Mouse (Mus musculus) right cerebral cortex, postnatal 25 days (tissue): ENCODE results near the gene Six5.

Experiments
- DNase-seq: peaks from one replicate; pipeline ENCODE4 v3.0.0; 2022

The Six5 gene

DNA sequence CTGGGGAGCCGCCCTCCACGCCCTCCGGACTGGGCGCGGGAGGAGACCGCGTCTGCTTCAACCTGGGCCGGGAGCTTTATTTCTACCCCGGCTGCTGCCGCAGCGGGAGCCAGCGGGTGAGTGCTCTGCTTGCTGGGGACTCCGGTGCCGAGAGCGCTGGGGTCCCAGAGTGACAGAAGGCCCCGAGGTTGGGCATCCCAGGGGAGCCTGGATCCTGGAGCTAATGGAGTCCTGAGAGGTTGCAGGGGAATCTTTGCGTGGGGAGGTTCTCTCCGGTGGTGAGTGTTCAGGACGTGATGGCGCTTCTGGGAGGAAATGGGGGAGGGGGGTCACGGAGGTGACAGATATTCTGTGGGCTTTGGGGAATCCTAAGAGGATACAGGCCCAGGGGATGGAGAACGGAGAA, 17.8 kb upstream of the Six5 start:
- no peak for DNase-seq

DNA sequence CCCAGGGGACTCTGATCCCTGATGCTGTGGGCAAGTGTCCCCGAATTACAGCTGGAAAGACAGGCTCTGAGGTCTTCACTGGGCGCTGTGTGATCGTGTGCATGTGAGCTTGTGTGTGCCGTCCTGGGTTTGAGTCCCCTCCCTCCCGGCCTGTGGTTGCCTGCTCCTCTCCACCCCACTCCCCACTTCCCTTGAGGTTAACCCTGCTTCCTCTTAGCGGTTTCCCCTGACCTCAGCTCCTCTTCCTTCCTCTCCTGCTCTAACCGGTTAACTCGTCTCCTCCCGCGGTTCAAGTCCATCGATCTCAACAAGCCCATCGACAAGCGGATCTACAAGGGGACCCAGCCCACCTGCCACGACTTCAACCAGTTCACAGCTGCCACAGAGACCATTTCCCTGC, 16.6 kb upstream of the Six5 start:
- no peak for DNase-seq

- no peak for DNase-seq
These were observed 15.7 kb upstream of the Six5 start for GRCm38 (mm10) chr7:19078732-19079131.

GRCm38 (mm10) chr7:19080451-19080950, 13.9 kb upstream of the Six5 start:
- DNase-seq, result no peak

DNA sequence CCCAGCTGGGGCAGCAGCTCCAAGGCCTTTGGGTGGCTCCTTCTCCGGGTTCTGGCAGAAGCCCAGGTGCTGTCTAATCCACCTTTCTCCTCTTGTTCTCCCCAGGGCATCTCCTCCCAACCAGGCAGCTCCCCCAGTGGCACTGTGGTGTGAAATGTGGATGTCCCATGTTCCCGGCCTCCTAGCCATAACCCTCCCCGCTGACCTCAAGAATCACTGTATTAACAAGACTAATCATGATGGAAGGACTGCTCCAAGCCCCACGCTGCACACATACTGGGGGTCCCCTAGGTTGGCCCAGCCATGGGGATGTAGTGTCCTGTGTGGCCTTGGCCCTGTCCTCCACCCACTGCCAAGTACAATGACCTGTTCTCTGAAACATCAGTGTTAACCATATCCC, 12.2 kb upstream of the Six5 start:
- no peak for DNase-seq

- DNase-seq, result no peak
These were observed 11.3 kb upstream of the Six5 start for GRCm38 (mm10) chr7:19083096-19083495.

GRCm38 (mm10) chr7:19083701-19084100, 10.7 kb upstream of the Six5 start, which contains the start of gene Dmpk:
Gene Dmpk (plus strand): TSS chr7:19083849.
- DNase-seq, result no peak

- DNase-seq, result no peak
These were observed 10.1 kb upstream of the Six5 start for GRCm38 (mm10) chr7:19084277-19084771.

DNA sequence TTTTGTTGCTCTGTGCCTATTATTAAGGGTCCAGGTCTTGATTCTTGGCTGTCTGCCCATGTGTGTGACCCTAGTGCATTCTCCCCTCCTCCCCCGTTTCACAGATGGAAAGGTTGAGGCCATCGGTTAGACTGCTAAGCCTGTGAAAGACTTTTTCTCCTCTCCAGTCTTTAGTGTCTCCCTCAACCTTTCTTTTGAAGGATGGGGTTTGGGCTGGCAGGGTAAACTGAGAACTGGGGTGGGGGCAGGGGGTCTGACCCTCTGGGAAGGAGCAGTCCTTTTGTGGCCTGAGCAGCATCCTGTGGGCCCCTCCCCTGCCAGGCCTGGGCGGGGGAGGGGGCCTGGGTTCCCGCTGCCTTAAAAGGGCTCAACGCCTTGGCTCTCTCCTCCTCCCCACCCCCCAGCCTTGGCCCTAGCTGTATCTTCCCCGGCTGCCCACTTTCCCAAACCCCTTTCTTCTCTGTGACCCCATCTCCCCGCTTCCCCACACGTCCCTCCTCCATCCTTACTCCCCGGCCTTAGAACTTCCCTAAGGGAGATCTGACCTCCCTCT, 9.4 kb upstream of the Six5 start:
- DNase-seq, result no peak

DNA sequence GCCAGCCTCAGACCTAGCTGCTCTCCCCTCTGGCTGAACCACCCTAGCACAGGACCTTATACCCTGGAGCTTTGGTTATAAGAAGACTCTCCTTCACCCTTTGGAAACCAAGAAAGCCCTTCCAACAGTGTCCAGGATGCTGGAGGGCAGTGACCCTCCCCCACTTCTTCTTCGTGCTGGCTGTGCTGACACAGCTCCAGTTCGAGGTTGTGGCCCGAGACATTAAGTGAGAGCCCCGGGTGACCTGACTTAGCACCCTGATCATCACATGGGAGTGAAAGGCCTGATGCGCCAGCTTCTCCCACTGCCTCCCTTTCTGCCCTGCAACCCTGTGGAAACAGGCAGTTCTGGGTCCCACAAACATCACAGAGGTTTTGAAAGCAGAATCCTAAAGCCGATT, 8.9 kb upstream of the Six5 start:
- no peak for DNase-seq

GRCm38 (mm10) chr7:19086042-19086441, 8.4 kb upstream of the Six5 start:
- DNase-seq, result no peak

GRCm38 (mm10) chr7:19086760-19087159, 7.6 kb upstream of the Six5 start:
- no peak for DNase-seq

DNA sequence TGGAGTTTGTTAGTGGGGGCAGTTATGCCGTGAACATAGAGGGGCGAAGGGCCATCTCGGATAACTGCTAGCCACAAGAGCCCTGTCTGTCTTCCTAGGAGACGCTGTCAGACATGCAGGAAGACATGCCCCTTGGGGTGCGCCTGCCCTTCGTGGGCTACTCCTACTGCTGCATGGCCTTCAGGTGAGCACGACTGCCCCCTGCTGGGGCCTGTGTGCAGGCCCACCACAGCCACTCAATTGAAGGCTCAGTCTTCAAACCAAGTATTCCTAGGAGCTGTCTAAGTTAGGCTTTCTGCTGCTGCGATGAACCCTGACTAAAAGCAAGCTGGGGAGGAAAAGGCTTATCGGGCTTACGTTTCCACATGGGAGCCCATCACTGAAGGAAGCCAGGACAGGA, 5.6 kb upstream of the Six5 start:
- DNase-seq, result peak; percentile 48

DNA sequence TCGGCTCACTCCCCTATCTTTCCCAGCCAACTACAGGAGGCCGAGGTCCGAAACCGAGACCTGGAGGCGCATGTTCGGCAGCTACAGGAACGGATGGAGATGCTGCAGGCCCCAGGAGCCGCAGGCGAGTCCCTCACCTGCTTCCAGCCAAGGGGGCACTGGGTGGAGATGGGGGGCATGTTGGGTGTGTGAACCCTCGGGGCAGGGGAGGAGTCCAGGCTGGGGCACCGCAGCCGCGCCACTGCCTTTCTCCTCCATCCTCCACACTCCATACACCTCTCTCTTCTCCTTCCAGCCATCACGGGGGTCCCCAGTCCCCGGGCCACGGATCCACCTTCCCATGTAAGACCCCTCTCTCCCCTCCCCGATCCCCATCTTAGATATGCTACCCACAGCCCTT, 2.5 kb upstream of the Six5 start:
- no peak for DNase-seq

- no peak for DNase-seq
These were observed 1.8 kb upstream of the Six5 start for GRCm38 (mm10) chr7:19092381-19093173.

DNA sequence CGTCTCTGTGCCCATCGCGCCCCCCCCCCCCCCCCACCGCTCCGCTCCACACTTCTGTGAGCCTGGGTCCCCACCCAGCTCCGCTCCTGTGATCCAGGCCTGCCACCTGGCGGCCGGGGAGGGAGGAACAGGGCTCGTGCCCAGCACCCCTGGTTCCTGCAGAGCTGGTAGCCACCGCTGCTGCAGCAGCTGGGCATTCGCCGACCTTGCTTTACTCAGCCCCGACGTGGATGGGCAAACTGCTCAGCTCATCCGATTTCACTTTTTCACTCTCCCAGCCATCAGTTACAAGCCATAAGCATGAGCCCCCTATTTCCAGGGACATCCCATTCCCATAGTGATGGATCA, 1.2 kb upstream of the Six5 start:
- peak; percentile 61 for DNase-seq

- DNase-seq, result peak; percentile 79
These were observed 633 bp upstream of the Six5 start for GRCm38 (mm10) chr7:19093537-19094385.

DNA sequence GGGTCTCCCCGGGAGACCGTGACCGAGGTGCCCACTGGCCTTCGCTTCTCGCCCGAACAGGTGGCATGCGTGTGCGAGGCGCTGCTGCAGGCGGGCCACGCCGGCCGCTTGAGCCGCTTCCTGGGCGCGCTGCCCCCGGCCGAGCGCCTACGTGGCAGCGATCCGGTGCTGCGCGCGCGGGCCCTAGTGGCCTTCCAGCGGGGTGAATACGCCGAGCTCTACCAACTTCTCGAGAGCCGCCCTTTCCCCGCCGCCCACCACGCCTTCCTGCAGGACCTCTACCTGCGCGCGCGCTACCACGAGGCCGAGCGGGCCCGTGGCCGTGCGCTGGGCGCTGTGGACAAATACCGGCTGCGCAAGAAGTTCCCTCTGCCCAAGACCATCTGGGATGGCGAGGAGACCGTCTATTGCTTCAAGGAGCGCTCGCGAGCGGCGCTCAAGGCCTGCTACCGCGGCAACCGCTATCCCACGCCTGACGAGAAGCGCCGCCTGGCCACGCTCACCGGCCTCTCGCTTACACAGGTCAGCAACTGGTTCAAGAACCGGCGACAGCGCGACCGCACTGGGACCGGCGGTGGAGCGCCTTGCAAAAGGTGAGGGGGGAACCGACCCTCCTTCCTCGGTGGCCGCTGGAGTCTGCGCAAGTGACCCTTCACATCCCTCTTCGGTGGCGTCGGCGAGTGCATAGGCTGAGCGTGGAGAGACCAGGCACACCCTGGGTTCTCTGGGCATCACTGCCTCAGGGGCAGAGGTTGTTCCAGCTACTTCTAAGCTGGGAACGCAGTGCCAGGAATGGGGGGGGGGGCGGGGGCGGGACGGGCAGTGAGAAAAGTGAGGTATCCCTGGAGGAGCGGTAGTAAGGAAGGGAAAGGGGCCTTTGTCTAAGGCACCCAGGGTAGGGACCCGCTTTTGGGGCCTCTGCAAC, 694 bp downstream of the Six5 start:
- peak; percentile 48 for DNase-seq

- no peak for DNase-seq
These were observed 1.3 kb downstream of the Six5 start for GRCm38 (mm10) chr7:19095751-19096110.

DNA sequence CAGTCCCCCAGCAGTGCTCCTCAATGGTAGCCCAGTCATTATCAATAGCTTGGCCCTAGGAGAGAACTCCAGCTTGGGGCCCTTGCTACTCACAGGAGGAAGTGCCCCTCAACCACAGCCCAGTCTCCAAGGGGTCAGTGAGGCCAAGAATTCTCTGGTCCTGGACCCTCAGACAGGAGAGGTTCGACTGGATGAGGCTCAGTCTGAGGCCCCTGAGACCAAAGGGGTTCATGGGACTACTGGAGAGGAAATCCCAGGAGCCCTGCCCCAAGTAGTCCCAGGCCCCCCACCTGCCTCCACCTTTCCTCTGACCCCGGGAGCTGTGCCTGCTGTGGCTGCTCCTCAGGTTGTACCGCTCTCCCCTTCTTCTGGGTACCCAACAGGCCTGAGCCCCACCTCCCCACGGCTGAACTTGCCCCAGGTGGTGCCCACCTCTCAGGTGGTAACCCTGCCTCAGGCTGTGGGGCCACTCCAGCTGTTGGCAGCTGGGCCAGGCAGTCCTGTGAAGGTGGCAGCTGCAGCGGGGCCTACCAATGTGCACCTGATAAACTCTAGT, 2.1 kb downstream of the Six5 start:
- DNase-seq, result no peak

GRCm38 (mm10) chr7:19097217-19097616, 2.8 kb downstream of the Six5 start:
- DNase-seq, result no peak

DNA sequence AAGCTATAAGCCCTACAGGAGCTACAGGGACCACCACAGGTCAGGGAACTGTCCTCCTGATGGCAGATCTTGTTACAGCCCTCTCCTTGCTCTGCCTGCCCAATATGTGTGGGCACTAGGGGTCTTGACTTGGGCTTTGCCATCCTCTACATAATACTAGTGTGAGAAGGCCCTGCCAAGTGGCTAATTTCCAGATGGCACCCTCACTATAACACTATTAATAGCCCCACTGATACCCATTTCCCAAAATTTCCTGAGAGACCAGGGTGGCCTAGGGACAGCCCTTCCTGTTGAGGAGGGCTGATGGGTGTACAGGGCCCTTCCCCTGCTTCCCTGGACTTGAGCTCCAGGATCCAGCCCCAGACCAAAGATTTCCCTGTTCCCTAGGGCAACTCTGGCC, 3.5 kb downstream of the Six5 start:
- DNase-seq, result no peak
